Mouse (Mus musculus) heart, embryonic 16.5 days (tissue): ENCODE measurements around the gene Arfip1. TPM values are rescaled to one million over a fixed set of nuclear protein-coding genes. Genes with fewer than 3 reads are reported as not detected.

Experiments used
- ATAC-seq: fragments of 200-750 bp; cut with Nextera tagmentation; replicated peaks from 2 replicates; pipeline ENCODE4 v1.8.0; 2017; ENCODE audit warnings: moderate number of reproducible peaks; ENCODE audit not compliant: insufficient read depth, low FRiP score; ENCODE audit errors: extremely low read depth
- H3K27ac ChIP-seq: fragments of 300-500 bp; sonication (generic); 2 replicates; pipeline ENCODE4 v1.5.1; 2014; ENCODE audit warnings: mild to moderate bottlenecking, low read length, control low read depth, moderate library complexity
- H3K27me3 ChIP-seq: fragments of 300-500 bp; sonication (generic); 2 replicates; pipeline ENCODE4 v1.6.1; 2014; ENCODE audit warnings: low read length, mixed read lengths; ENCODE audit not compliant: control insufficient read depth, insufficient read depth
- H3K36me3 ChIP-seq: fragments of 300-500 bp; sonication (generic); 2 replicates; pipeline ENCODE4 v1.6.1; 2014; ENCODE audit not compliant: control insufficient read depth, insufficient read depth
- H3K4me1 ChIP-seq: fragments of 300-500 bp; sonication (generic); 2 replicates; pipeline ENCODE4 v1.6.1; 2014; ENCODE audit warnings: low read length, mixed read lengths; ENCODE audit not compliant: control insufficient read depth, insufficient read depth
- H3K4me2 ChIP-seq: fragments of 300-500 bp; sonication (generic); 2 replicates; pipeline ENCODE4 v1.6.1; 2014; ENCODE audit warnings: low read depth, mild to moderate bottlenecking, control low read depth, low read length
- H3K4me3 ChIP-seq: fragments of 300-500 bp; sonication (generic); 2 replicates; pipeline ENCODE4 v1.5.1; 2014; ENCODE audit warnings: mild to moderate bottlenecking, control low read depth, low read length
- H3K9ac ChIP-seq: fragments of 300-500 bp; sonication (generic); 2 replicates; pipeline ENCODE4 v1.6.1; 2014; ENCODE audit warnings: low read length, control low read depth
- H3K9me3 ChIP-seq: fragments of 300-500 bp; sonication (generic); replicated peaks from 2 replicates; pipeline ENCODE4 v1.6.1; 2016; ENCODE audit warnings: low read length; ENCODE audit not compliant: control insufficient read depth
- WGBS: fragments of 180-500 bp; shearing (Covaris S2); extraction: QIAGEN DNeasy Blood & Tissue Kit; methylation state at CpG from one replicate; pipeline ENCODE4 v1.1.7; 2014; 5-methylcytosine and 5-hydroxymethylcytosine counted together
- polyA plus RNA-seq: library from polyadenylated mRNA; unstranded; fragments of >200 nt; fragmentation: Nextera tagmentation; extraction: Ambion mirVana; gene quantifications from 2 replicates; pipeline ENCODE4 v1.2.1, GENCODE M21; 2015

Gene Arfip1
- polyA plus RNA-seq, 1 experiment from 2014 or later, result 54.9 TPM

DNA sequence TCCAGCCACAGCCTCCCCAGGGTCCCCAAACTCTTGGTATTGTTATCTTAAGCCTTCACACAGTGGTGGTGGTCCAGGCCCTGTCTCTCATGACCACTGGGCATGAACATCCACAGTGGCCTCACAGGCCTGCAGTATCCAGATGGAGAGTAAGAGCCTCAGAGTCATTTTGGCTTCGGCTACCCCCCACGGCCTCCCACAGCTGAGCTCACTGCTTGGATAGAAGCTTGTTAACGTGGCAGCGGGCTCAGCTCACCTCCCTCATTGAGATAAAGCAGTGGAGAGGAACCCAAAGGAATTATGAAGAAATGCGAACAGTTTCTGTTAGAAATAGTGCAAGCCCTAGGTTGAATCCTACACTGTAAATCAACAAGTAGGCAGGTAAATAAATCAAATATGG is 134.6 kb downstream of the Arfip1 start:
- H3K27ac ChIP-seq, result no peak overlapping the region
- H3K27me3 ChIP-seq, result 0 out of 2 replicates have a peak, but pooled peaks cover 12% of the 10 kb centered on the region
- no peaks in the 10 kb centered on the region for H3K9me3 ChIP-seq
- H3K9ac ChIP-seq, result no peak overlapping the region
- peaks cover 3% of the 10 kb centered on the region; the same call in 1 of the 2 replicates for H3K4me1 ChIP-seq
- no peak overlapping the region for H3K4me3 ChIP-seq
- H3K4me2 ChIP-seq, result no peak overlapping the region
- ATAC-seq, result no peak
- H3K36me3 ChIP-seq, result no peaks in the 10 kb centered on the region
- 76% methylated on average over 5 of the region's 5 CpGs for WGBS

Other genes with a start within 250 kb of the Arfip1 start
- gene Fhdc1, start 102.2 kb downstream of the Arfip1 start, polyA plus RNA-seq, result 1.7 and 2.0 TPM in 2 replicates
- 0.36 and 0.37 TPM in 2 replicates for gene Tigd4, start 10.9 kb upstream of the Arfip1 start, polyA plus RNA-seq
- gene Tmem154, start 83.6 kb upstream of the Arfip1 start, polyA plus RNA-seq, result 2.0 and 3.1 TPM in 2 replicates
- gene Fbxw7, start 232.6 kb upstream of the Arfip1 start, polyA plus RNA-seq, result 9.9 and 12.1 TPM in 2 replicates